Mouse (Mus musculus) testis, adult 2 months (tissue): ENCODE measurements around the gene Ttyh2.
A peak's percentile ranks its signal among the peaks of the same experiment; 100 is the strongest.

Experiments used
- CTCF ChIP-seq: fragments of 200-500 bp; IDR thresholded peaks from 2 replicates; pipeline ENCODE4 v1.5.1; 2012; ENCODE audit warnings: low read depth, mild to moderate bottlenecking, inconsistent platforms, low read length, moderate library complexity; ENCODE audit not compliant: control insufficient read depth, insufficient read depth, insufficient replicate concordance
- POLR2A ChIP-seq: fragments of 200-500 bp; IDR thresholded peaks from 2 replicates; pipeline ENCODE4 v1.6.1; 2012; ENCODE audit warnings: low read depth, mild to moderate bottlenecking, inconsistent platforms, low read length, moderate library complexity; ENCODE audit not compliant: control insufficient read depth

DNA sequence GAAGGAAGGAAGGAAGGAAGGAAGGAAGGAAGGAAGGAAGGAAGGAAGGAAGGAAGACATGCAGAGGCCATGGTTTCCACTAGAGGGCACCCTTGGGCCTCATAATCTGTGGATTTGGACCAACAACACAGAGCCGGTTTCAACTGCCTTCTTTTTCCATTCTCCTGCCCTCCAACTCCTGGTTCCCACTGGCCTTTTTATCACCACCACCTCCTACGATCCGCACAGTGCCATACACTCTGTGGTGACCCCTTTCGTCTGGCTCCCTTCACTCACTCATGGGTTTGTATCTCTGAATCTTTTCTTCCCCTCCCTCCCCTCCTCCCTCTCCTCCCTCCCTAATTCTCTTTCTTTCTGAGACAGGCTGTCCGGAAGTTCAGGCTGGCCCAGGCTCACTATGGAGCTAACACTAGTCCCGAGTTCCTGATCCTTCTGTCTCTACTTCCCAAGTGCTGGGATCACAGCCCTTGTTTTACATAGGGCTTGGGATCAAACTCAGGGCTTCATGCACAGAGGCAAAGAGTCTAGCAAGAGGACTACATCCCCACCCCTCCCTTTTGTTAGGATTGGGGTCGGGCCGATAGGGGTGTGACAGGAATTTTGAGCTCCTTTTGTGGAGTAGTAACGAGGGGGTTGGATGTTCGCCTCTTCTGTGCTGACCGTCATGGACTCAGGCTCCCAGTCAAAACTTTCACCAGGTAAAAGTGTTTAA is 61.8 kb downstream of the Ttyh2 start:
- TF ChIP-seq POLR2A: no peak
- TF ChIP-seq CTCF: peak; percentile 50; the same call in 1 of the 2 replicates
